Mouse (Mus musculus): ENCODE results near the gene Stx12. TPM values are rescaled to one million over a fixed set of nuclear protein-coding genes. Genes with fewer than 3 reads are reported as not detected.

Stx12 gene
- polyA plus RNA-seq, 1 experiment from 2014 or later: 61.9 TPM

DNA sequence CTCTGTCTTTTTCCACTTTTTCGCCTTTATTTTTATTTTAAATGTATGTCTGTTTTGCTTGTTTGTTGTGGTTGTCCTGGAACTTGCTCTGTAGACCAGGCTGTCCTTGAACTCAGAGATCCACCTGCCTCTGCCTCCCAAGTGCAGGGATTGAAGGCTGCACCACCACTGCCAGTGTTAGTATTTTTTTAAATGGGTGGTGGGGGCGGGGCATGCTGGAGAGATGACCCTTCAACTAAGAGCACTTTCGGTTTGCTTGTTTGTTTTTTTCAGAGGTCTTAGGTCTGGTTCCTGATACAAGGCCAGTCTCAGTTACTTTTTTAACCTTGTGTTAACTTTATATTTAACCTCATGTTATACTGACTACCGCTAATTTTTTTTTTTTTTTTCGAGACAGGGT is 79.2 kb downstream of the Stx12 start:
- Histone ChIP-seq H3K4me2 (replicated peaks) (no peak overlapping the region), H3K36me3 (no peaks in the 10 kb centered on the region), H3K27me3 (no peaks in the 10 kb centered on the region), H3K9me3 (no peaks in the 10 kb centered on the region), H3K4me3 (no peak overlapping the region), H3K27ac (no peak overlapping the region), H3K9ac (no peak overlapping the region), H3K4me1 (no peaks in the 10 kb centered on the region)
- 78% methylated on average over 5 of the region's 5 CpGs for WGBS
- ATAC-seq (ENCODE audit: low FRiP score, low read depth): no peak

DNA sequence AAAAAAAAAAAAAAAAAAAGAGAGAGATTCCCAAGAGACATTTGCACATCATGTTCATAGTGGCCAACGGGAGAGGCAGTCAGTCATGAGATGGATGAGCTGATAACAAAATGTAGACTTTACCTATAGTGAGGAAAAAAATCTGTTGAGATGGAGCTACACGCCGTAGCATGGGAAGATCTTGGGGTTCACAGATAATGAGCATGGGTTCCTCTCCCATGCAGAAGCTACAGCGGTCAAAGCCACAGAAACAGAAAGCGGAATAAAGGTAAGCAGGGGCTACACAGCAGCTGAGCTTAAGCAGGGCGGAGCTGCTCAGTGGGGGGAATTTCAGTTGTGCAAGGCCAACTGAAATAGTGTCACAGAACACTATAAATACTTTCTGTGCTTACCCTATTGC is 80.0 kb downstream of the Stx12 start:
- Histone ChIP-seq H3K9ac (no peak overlapping the region), H3K27ac (no peak overlapping the region), H3K4me2 (replicated peaks) (no peak overlapping the region), H3K36me3 (no peaks in the 10 kb centered on the region), H3K4me3 (no peak overlapping the region), H3K9me3 (no peaks in the 10 kb centered on the region), H3K4me1 (no peaks in the 10 kb centered on the region), H3K27me3 (no peaks in the 10 kb centered on the region)
- WGBS: 85% methylated on average over 6 of the region's 6 CpGs
- no peak for ATAC-seq (ENCODE audit: low FRiP score, low read depth)

DNA sequence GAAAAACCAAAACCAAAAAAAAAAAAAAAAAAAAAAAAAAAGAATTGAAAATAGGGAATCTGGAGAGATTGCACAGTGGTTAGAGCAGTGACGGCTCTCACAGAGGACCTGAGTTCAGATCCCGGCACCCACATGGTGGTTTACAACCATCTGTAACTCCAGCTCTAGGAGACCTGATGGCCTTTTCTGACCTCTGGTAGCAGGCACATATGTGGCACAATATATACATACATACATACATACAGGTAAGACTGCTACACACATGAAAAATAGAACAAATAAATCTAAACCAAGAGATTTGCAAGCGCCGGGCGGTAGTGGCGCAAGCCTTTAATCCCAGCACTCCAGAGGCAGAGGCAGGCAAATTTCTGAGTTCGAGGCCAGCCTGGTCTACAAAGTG is 80.4 kb downstream of the Stx12 start:
- Histone ChIP-seq H3K4me2 (replicated peaks) (no peak overlapping the region), H3K36me3 (no peaks in the 10 kb centered on the region), H3K4me1 (no peaks in the 10 kb centered on the region), H3K27me3 (no peaks in the 10 kb centered on the region), H3K27ac (no peak overlapping the region), H3K9ac (no peak overlapping the region), H3K4me3 (no peak overlapping the region), H3K9me3 (no peaks in the 10 kb centered on the region)
- no peak for ATAC-seq (ENCODE audit: low FRiP score, low read depth)
- 98% methylated on average over 7 of the region's 7 CpGs for WGBS

Other genes starting within 250 kb of the Stx12 start
- 34.6 and 35.2 TPM in 2 replicates for gene Eya3, start 245.5 kb downstream of the Stx12 start, polyA plus RNA-seq (2015; fragmentation: Nextera tagmentation; extraction: Ambion mirVana)
- 8.7 and 9.7 TPM in 2 replicates for gene Xkr8, start 152.0 kb downstream of the Stx12 start, polyA plus RNA-seq (2015; fragmentation: Nextera tagmentation; extraction: Ambion mirVana)
- 5.6 and 7.2 TPM in 2 replicates for gene Smpdl3b, start 127.3 kb downstream of the Stx12 start, polyA plus RNA-seq (2015; fragmentation: Nextera tagmentation; extraction: Ambion mirVana)
- 123 and 126 TPM in 2 replicates for gene Rpa2, start 116.2 kb downstream of the Stx12 start, polyA plus RNA-seq (2015; fragmentation: Nextera tagmentation; extraction: Ambion mirVana)
- 0.97 and 1.1 TPM in 2 replicates for gene Themis2, start 88.1 kb downstream of the Stx12 start, polyA plus RNA-seq (2015; fragmentation: Nextera tagmentation; extraction: Ambion mirVana)
- 60.7 and 63.9 TPM in 2 replicates for gene Ppp1r8, start 41.3 kb downstream of the Stx12 start, polyA plus RNA-seq (2015; fragmentation: Nextera tagmentation; extraction: Ambion mirVana)
- gene Fam76a, start 38.0 kb upstream of the Stx12 start, polyA plus RNA-seq (2015; fragmentation: Nextera tagmentation; extraction: Ambion mirVana): 39.9 and 44.8 TPM in 2 replicates
- gene Fgr, start 89.6 kb upstream of the Stx12 start, polyA plus RNA-seq (2015; fragmentation: Nextera tagmentation; extraction: Ambion mirVana): 0.19 and 0.26 TPM in 2 replicates
- gene Ahdc1, start 126.8 kb upstream of the Stx12 start, polyA plus RNA-seq (2015; fragmentation: Nextera tagmentation; extraction: Ambion mirVana): 11.3 and 11.5 TPM in 2 replicates
- gene Wasf2, start 246.0 kb upstream of the Stx12 start, polyA plus RNA-seq (2015; fragmentation: Nextera tagmentation; extraction: Ambion mirVana): 114 and 132 TPM in 2 replicates